Mouse (Mus musculus) ES-Bruce4 (cell line): Measurements from ENCODE around the gene Nmnat1.

ENCODE experiments used
- CTCF ChIP-seq: IDR thresholded peaks from one replicate; pipeline ENCODE4 v1.8.1; 2011; ENCODE audit warnings: low read depth, low read length
- EP300 ChIP-seq: IDR thresholded peaks from 2 replicates; pipeline ENCODE4 v1.6.1; 2011; ENCODE audit warnings: low read depth, low read length; ENCODE audit not compliant: insufficient read depth
- POLR2A ChIP-seq: IDR thresholded peaks from one replicate; pipeline ENCODE4 v1.8.1; 2011; ENCODE audit warnings: low read length; ENCODE audit not compliant: insufficient read depth

GRCm38 (mm10) chr4:149505261-149505967 is 20.4 kb upstream of the Nmnat1 start:
- TF ChIP-seq POLR2A (no peak), EP300 (no peak), CTCF (no peak)
